Mouse (Mus musculus): Measurements from ENCODE around the gene Tesc. TPM values are rescaled to one million over a fixed set of nuclear protein-coding genes. Genes with fewer than 3 reads are reported as not detected.

Gene Tesc
- polyA plus RNA-seq, 2 experiments: 0.58 to 1.2 TPM

DNA sequence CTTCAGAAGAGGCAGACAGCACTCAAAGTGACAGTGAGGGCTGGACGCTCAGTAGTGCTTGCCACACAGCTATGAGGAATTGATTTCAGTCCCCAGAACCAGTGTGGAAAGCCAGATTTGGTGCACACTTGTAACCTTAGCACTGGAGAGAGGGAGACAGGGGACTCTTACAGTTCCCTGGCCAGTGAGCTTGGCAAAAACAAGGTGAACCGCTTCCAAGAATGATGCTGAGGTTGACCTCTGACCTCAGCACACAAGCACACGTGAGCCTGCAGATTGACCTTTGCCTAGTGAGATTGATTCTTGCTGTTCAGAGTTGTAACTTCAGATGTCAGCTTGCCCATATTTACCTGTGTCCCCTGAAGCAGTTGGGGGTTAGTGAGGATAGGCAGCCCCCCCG is 41.2 kb upstream of the Tesc start:
- Histone ChIP-seq H3K27ac (no peak overlapping the region), H3K9me3 (ENCODE audit: control insufficient read depth, low read length) (no peaks in the 10 kb centered on the region), H3K4me2 (ENCODE audit: low read depth) (no peak overlapping the region), H3K4me3 (ENCODE audit: insufficient read depth in 1 of 2, low read depth in 2 of 2, low read length in 2 of 2) (no peak overlapping the region), H3K4me1 (replicated peaks; ENCODE audit: control insufficient read depth in 2 of 2, insufficient read depth in 2 of 2, low read length in 1 of 2) (peaks cover 0 to 3% of the 10 kb centered on the region in 2 experiments; a peak in 2 of 4 replicates), H3K27me3 (ENCODE audit: control insufficient read depth, insufficient read depth, low read length) (no peaks in the 10 kb centered on the region), H3K36me3 (replicated peaks; ENCODE audit: control insufficient read depth, insufficient read depth, low read depth) (peaks cover 2% of the 10 kb centered on the region; the same call in 1 of the 2 replicates), H3K9ac (replicated peaks) (no peak overlapping the region)
- DNase-seq (ENCODE audit: low read depth in 3 of 3, low spot score in 3 of 3) (peak in 1 of 3 experiments; percentile 22), ATAC-seq (ENCODE audit: insufficient read depth) (0 out of 2 replicates have a peak, but pooled peaks have one; percentile 24)
- TF ChIP-seq CTCF (IDR thresholded peaks at IDR 0.05; ENCODE audit: low read depth) (no peak), EP300 (IDR thresholded peaks at IDR 0.05; ENCODE audit: low read depth) (no peak)
- WGBS (ENCODE audit: insufficient replicate concordance): 62% methylated on average over 4 of the region's 4 CpGs

DNA sequence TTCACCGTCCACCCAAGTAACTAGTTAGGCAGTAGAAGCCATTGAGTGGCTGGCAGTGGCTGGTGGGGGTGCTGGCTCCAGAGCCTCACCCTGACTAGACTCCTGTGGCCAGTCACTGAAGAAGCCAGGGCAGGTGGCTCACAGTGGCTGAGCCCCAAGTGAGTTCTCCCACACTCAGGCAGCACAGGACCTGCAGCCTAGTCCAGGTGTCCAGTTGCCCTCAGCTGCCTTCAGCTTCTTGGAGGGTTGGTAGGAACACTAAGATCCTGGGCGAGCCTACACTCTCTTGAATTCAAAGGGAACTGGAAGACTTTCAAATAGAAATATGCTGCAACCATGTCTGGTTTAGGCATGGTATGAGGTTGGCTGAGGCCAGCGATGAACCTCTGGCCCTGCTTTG is 39.7 kb upstream of the Tesc start:
- no peaks in the 10 kb centered on the region; the same call in 1 of the 2 replicates for H3K36me3 ChIP-seq (replicated peaks; ENCODE audit: control insufficient read depth, insufficient read depth, low read depth)
- H3K4me2 ChIP-seq (ENCODE audit: low read depth): no peak overlapping the region
- ATAC-seq (ENCODE audit: insufficient read depth) (no peak), DNase-seq (ENCODE audit: low read depth in 3 of 3, low spot score in 3 of 3) (no peak)
- 66% methylated on average over 3 of the region's 3 CpGs for WGBS (ENCODE audit: insufficient replicate concordance)
- no peak overlapping the region for H3K27ac ChIP-seq
- no peaks in the 10 kb centered on the region for H3K9me3 ChIP-seq (ENCODE audit: control insufficient read depth, low read length)
- H3K4me3 ChIP-seq (ENCODE audit: insufficient read depth in 1 of 2, low read depth in 2 of 2, low read length in 2 of 2): no peak overlapping the region
- no peak for TF ChIP-seq CTCF (IDR thresholded peaks at IDR 0.05; ENCODE audit: low read depth)
- no peak for TF ChIP-seq EP300 (IDR thresholded peaks at IDR 0.05; ENCODE audit: low read depth)
- H3K27me3 ChIP-seq (ENCODE audit: control insufficient read depth, insufficient read depth, low read length): no peaks in the 10 kb centered on the region
- no peak overlapping the region for H3K9ac ChIP-seq (replicated peaks)
- H3K4me1 ChIP-seq (replicated peaks; ENCODE audit: control insufficient read depth in 2 of 2, insufficient read depth in 2 of 2, low read length in 1 of 2): no peaks in the 10 kb centered on the region; a peak in 1 of 4 replicates

- Histone ChIP-seq H3K9ac (replicated peaks) (no peak overlapping the region), H3K36me3 (replicated peaks; ENCODE audit: control insufficient read depth, insufficient read depth, low read depth) (no peaks in the 10 kb centered on the region; the same call in 1 of the 2 replicates), H3K4me3 (ENCODE audit: insufficient read depth in 1 of 2, low read depth in 2 of 2, low read length in 2 of 2) (no peak overlapping the region), H3K27ac (no peak overlapping the region), H3K27me3 (ENCODE audit: control insufficient read depth, insufficient read depth, low read length) (no peaks in the 10 kb centered on the region), H3K4me2 (ENCODE audit: low read depth) (no peak overlapping the region), H3K9me3 (ENCODE audit: control insufficient read depth, low read length) (no peaks in the 10 kb centered on the region), H3K4me1 (replicated peaks; ENCODE audit: control insufficient read depth in 2 of 2, insufficient read depth in 2 of 2, low read length in 1 of 2) (no peaks in the 10 kb centered on the region; a peak in 1 of 4 replicates)
- DNase-seq (ENCODE audit: low read depth in 3 of 3, low spot score in 3 of 3) (no peak), ATAC-seq (ENCODE audit: insufficient read depth) (no peak)
- 81% methylated on average over 9 of the region's 9 CpGs for WGBS (ENCODE audit: insufficient replicate concordance)
- no peak for TF ChIP-seq EP300 (IDR thresholded peaks at IDR 0.05; ENCODE audit: low read depth)
- TF ChIP-seq CTCF (IDR thresholded peaks at IDR 0.05; ENCODE audit: low read depth): no peak
Measured at GRCm38 (mm10) chr5:117988367-117988766, 39.2 kb upstream of the Tesc start.

- Histone ChIP-seq H3K4me1 (replicated peaks; ENCODE audit: control insufficient read depth in 2 of 2, insufficient read depth in 2 of 2, low read length in 1 of 2) (no peaks in the 10 kb centered on the region), H3K36me3 (replicated peaks; ENCODE audit: control insufficient read depth, insufficient read depth, low read depth) (no peaks in the 10 kb centered on the region), H3K4me2 (ENCODE audit: low read depth) (no peak overlapping the region), H3K27me3 (ENCODE audit: control insufficient read depth, insufficient read depth, low read length) (no peaks in the 10 kb centered on the region), H3K9me3 (ENCODE audit: control insufficient read depth, low read length) (no peaks in the 10 kb centered on the region), H3K27ac (no peak overlapping the region), H3K4me3 (ENCODE audit: insufficient read depth in 1 of 2, low read depth in 2 of 2, low read length in 2 of 2) (no peak overlapping the region), H3K9ac (replicated peaks) (no peak overlapping the region)
- ATAC-seq (ENCODE audit: insufficient read depth) (no peak), DNase-seq (ENCODE audit: low read depth in 3 of 3, low spot score in 3 of 3) (no peak)
- TF ChIP-seq EP300 (IDR thresholded peaks at IDR 0.05; ENCODE audit: low read depth) (no peak), CTCF (IDR thresholded peaks at IDR 0.05; ENCODE audit: low read depth) (no peak)
- WGBS (ENCODE audit: insufficient replicate concordance): 64% methylated on average over 6 of the region's 6 CpGs
Measured at GRCm38 (mm10) chr5:117989773-117990172, 37.8 kb upstream of the Tesc start.

GRCm38 (mm10) chr5:117990957-117991356 is 36.6 kb upstream of the Tesc start:
- ATAC-seq (ENCODE audit: insufficient read depth) (no peak), DNase-seq (ENCODE audit: low read depth in 3 of 3, low spot score in 3 of 3) (no peak)
- H3K36me3 ChIP-seq (replicated peaks; ENCODE audit: control insufficient read depth, insufficient read depth, low read depth): no peaks in the 10 kb centered on the region; the same call in 1 of the 2 replicates
- no peaks in the 10 kb centered on the region for H3K27me3 ChIP-seq (ENCODE audit: control insufficient read depth, insufficient read depth, low read length)
- WGBS (ENCODE audit: insufficient replicate concordance): 71% methylated on average over 3 of the region's 3 CpGs
- no peak for TF ChIP-seq CTCF (IDR thresholded peaks at IDR 0.05; ENCODE audit: low read depth)
- TF ChIP-seq EP300 (IDR thresholded peaks at IDR 0.05; ENCODE audit: low read depth): no peak
- no peaks in the 10 kb centered on the region for H3K9me3 ChIP-seq (ENCODE audit: control insufficient read depth, low read length)
- no peak overlapping the region for H3K4me2 ChIP-seq (ENCODE audit: low read depth)
- no peak overlapping the region for H3K27ac ChIP-seq
- H3K9ac ChIP-seq (replicated peaks): no peak overlapping the region
- H3K4me1 ChIP-seq (replicated peaks; ENCODE audit: control insufficient read depth in 2 of 2, insufficient read depth in 2 of 2, low read length in 1 of 2): no peaks in the 10 kb centered on the region; a peak in 1 of 4 replicates
- no peak overlapping the region for H3K4me3 ChIP-seq (ENCODE audit: insufficient read depth in 1 of 2, low read depth in 2 of 2, low read length in 2 of 2)

Data from liver, embryonic 14.5 days (tissue).